Mouse (Mus musculus) liver, postnatal 0 days (tissue): Measurements from ENCODE around the gene Cdkn2c. TPM values are rescaled to one million over a fixed set of nuclear protein-coding genes. Genes with fewer than 3 reads are reported as not detected.

ENCODE experiments used
- ATAC-seq: fragments of 200-750 bp; cut with Nextera tagmentation; 2 replicates; pipeline ENCODE4 v1.8.0; 2017; ENCODE audit warnings: mild to moderate bottlenecking, moderate library complexity
- DNase-seq: peaks from one replicate; pipeline ENCODE4 v3.0.0-alpha.2; 2016
- H3K27ac ChIP-seq: fragments of 300-500 bp; sonication (generic); 2 replicates; pipeline ENCODE4 v1.5.1; 2014; ENCODE audit warnings: antibody characterized with exemption, moderate library complexity, mild to moderate bottlenecking, low read depth
- H3K27me3 ChIP-seq: fragments of 300-500 bp; sonication (generic); 2 replicates; pipeline ENCODE4 v1.6.1; 2014; ENCODE audit warnings: low read length, control low read depth, mixed read lengths; ENCODE audit not compliant: insufficient read depth
- H3K36me3 ChIP-seq: fragments of 300-500 bp; sonication (generic); replicated peaks from 2 replicates; pipeline ENCODE4 v1.6.1; 2014; ENCODE audit warnings: mild to moderate bottlenecking, control low read depth, low read length, moderate library complexity, mixed read lengths; ENCODE audit not compliant: insufficient read depth
- H3K4me1 ChIP-seq: fragments of 300-500 bp; sonication (generic); 2 replicates; pipeline ENCODE4 v1.6.1; 2014; ENCODE audit warnings: antibody characterized with exemption, mild to moderate bottlenecking, control low read depth; ENCODE audit not compliant: insufficient read depth
- H3K4me2 ChIP-seq: fragments of 300-500 bp; sonication (generic); 2 replicates; pipeline ENCODE4 v1.6.1; 2014; ENCODE audit warnings: low read depth, mild to moderate bottlenecking, low read length, moderate library complexity, mixed read lengths
- H3K4me3 ChIP-seq: fragments of 300-500 bp; sonication (generic); 2 replicates; pipeline ENCODE4 v1.5.1; 2014; ENCODE audit warnings: low read depth, low read length
- H3K9ac ChIP-seq: fragments of 300-500 bp; sonication (generic); replicated peaks from 2 replicates; pipeline ENCODE4 v1.6.1; 2014; ENCODE audit warnings: mild to moderate bottlenecking, moderate library complexity
- H3K9me3 ChIP-seq: fragments of 300-500 bp; sonication (generic); 2 replicates; pipeline ENCODE4 v1.6.1; 2016; ENCODE audit warnings: mild to moderate bottlenecking, control low read depth, low read length, mixed read lengths
- CTCF ChIP-seq: sonication (generic); IDR thresholded peaks from 2 replicates; pipeline ENCODE4 v1.5.1; 2016; ENCODE audit warnings: antibody characterized with exemption, low read depth
- EP300 ChIP-seq: IDR thresholded peaks from 2 replicates; pipeline ENCODE4 v1.6.1; 2016; ENCODE audit warnings: antibody characterized with exemption, low read depth, mild to moderate bottlenecking
- WGBS: fragments of 180-500 bp; shearing (Covaris S2); extraction: QIAGEN DNeasy Blood & Tissue Kit; methylation state at CpG from one replicate; pipeline ENCODE4 v1.1.7; 2014; ENCODE audit not compliant: insufficient replicate concordance; 5-methylcytosine and 5-hydroxymethylcytosine counted together
- polyA plus RNA-seq: library from polyadenylated mRNA; unstranded; fragments of >200 nt; fragmentation: Nextera tagmentation; extraction: Ambion mirVana; gene quantifications from 2 replicates; pipeline ENCODE4 v1.2.1, GENCODE M21; 2015

The Cdkn2c gene
- polyA plus RNA-seq, 1 experiment from 2014 or later = 11.1 TPM

GRCm38 (mm10) chr4:109654701-109655100 is 12.3 kb downstream of the Cdkn2c start:
- ATAC-seq = no peak
- Histone ChIP-seq H3K36me3 (no peaks in the 10 kb centered on the region), H3K27me3 (peaks cover 46% of the 10 kb centered on the region), H3K4me2 (no peak overlapping the region), H3K4me1 (peaks cover 5% of the 10 kb centered on the region), H3K9me3 (no peaks in the 10 kb centered on the region), H3K9ac (no peak overlapping the region), H3K4me3 (no peak overlapping the region), H3K27ac (no peak overlapping the region)
- TF ChIP-seq EP300 = no peak
- no peak for TF ChIP-seq CTCF
- DNase-seq = no peak
- 62% methylated on average over 2 of the region's 2 CpGs for WGBS

DNA sequence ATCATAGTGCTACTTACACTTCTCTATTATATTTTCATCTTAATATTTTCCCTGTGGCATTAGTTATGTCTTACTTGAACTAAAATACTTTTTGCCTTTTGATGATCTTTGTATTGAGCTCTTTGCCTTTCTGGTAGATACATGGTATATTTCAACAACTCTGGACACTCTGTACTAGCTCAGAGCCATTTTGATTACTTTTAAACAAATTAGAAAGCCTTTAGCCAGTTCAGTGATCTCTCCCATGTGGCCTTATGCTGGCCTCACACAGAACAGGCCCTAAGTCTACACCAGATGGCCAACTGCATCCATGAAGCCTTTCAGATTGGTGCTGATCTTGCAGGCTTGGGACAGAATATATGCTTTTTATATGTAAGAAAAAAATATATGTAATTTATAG is 13.7 kb downstream of the Cdkn2c start:
- Histone ChIP-seq H3K36me3 (no peaks in the 10 kb centered on the region), H3K9me3 (no peaks in the 10 kb centered on the region), H3K27ac (no peak overlapping the region), H3K4me3 (no peak overlapping the region), H3K9ac (no peak overlapping the region), H3K27me3 (peaks cover 35% of the 10 kb centered on the region), H3K4me2 (no peak overlapping the region), H3K4me1 (peaks cover 5% of the 10 kb centered on the region)
- ATAC-seq (no peak), DNase-seq (no peak)
- TF ChIP-seq CTCF (no peak), EP300 (no peak)

DNA sequence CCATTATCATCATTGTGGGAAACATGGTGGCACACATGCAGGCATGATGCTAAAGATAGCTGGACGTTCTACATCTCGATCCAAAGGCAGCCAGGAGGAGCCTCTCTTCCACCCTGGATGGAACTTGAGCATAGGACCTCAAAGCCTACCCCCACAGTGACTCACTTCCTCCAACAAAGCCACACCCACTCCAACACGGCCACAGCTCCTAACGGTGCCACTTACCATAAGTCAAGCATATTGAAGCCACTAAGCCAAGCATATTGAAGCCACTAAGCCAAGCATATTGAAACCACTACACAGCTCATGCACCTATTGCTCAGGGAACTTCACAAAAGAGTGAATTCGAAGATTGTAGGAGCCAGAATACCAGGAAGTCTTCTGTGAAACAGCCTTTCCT is 17.7 kb downstream of the Cdkn2c start:
- no peak overlapping the region for H3K4me2 ChIP-seq
- H3K9me3 ChIP-seq = no peaks in the 10 kb centered on the region
- ATAC-seq (no peak), DNase-seq (no peak)
- no peak for TF ChIP-seq EP300
- no peak for TF ChIP-seq CTCF
- no peak overlapping the region for H3K9ac ChIP-seq
- H3K4me3 ChIP-seq = no peak overlapping the region
- H3K4me1 ChIP-seq = no peaks in the 10 kb centered on the region
- H3K36me3 ChIP-seq = no peaks in the 10 kb centered on the region
- no peak overlapping the region for H3K27ac ChIP-seq
- 0 out of 2 replicates have a peak, but pooled peaks cover 2% of the 10 kb centered on the region for H3K27me3 ChIP-seq
- 62% methylated on average over 5 of the region's 5 CpGs for WGBS

DNA sequence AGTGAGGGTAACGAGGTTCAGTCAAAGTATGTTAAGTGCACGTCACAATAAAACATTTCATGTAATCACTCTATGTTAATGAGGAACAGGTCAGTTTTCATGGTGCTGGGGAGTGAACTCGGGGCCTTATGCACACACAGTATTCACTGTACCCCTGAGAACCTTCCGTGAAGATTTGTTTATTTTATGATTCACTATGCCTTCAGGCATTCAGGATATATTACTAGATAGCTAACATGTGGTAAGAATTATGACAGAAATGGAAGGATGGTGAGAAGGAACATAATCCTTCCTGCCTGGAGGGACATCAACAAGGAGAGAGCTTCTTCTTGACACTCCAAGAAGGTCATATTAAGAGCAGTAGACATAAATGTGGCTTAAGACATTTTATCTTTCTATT is 19.7 kb downstream of the Cdkn2c start:
- TF ChIP-seq CTCF (no peak), EP300 (no peak)
- H3K9ac ChIP-seq = no peak overlapping the region
- H3K27ac ChIP-seq = no peak overlapping the region
- no peaks in the 10 kb centered on the region for H3K4me1 ChIP-seq
- 68% methylated on average over 4 of the region's 4 CpGs for WGBS
- no peaks in the 10 kb centered on the region for H3K9me3 ChIP-seq
- no peaks in the 10 kb centered on the region for H3K27me3 ChIP-seq
- no peak for DNase-seq
- no peaks in the 10 kb centered on the region for H3K36me3 ChIP-seq
- H3K4me2 ChIP-seq = no peak overlapping the region
- ATAC-seq = no peak
- H3K4me3 ChIP-seq = no peak overlapping the region

DNA sequence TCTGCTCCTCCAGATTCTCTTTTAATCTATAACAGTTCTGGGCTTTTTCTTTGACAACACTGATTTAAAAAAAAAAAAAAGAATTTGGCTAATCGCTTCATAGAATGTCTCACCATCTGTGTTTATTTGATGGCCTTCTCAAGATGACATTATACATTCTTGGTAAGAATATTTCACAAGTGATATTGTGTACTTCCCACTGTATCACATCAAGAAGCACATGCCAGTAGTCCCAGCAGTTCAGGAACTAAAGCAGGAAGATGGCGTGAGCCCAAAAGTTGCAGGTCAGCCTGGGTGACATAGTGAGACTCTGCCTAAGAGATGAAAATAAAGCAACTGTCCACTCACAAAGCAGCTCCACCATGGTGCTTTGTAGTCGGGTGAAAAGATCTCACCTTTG is 25.5 kb downstream of the Cdkn2c start:
- Histone ChIP-seq H3K9ac (no peak overlapping the region), H3K9me3 (no peaks in the 10 kb centered on the region), H3K4me3 (no peak overlapping the region), H3K4me1 (peaks cover 2% of the 10 kb centered on the region; the same call in 1 of the 2 replicates), H3K27me3 (no peaks in the 10 kb centered on the region), H3K4me2 (no peak overlapping the region), H3K36me3 (no peaks in the 10 kb centered on the region), H3K27ac (no peak overlapping the region)
- 65% methylated on average over 3 of the region's 3 CpGs for WGBS
- DNase-seq (no peak), ATAC-seq (no peak)
- no peak for TF ChIP-seq CTCF
- TF ChIP-seq EP300 = no peak

- Histone ChIP-seq H3K4me3 (no peak overlapping the region), H3K27ac (no peak overlapping the region), H3K9me3 (no peaks in the 10 kb centered on the region), H3K27me3 (no peaks in the 10 kb centered on the region), H3K4me2 (no peak overlapping the region), H3K4me1 (peaks cover 2% of the 10 kb centered on the region; the same call in 1 of the 2 replicates), H3K36me3 (no peaks in the 10 kb centered on the region), H3K9ac (no peak overlapping the region)
- ATAC-seq (peak; percentile 48; the same call in 1 of the 2 replicates), DNase-seq (peak; percentile 47)
- no peak for TF ChIP-seq CTCF
- no peak for TF ChIP-seq EP300
- WGBS = 75% methylated on average over 7 of the region's 7 CpGs
Measured at GRCm38 (mm10) chr4:109640141-109640540, 26.8 kb downstream of the Cdkn2c start.

DNA sequence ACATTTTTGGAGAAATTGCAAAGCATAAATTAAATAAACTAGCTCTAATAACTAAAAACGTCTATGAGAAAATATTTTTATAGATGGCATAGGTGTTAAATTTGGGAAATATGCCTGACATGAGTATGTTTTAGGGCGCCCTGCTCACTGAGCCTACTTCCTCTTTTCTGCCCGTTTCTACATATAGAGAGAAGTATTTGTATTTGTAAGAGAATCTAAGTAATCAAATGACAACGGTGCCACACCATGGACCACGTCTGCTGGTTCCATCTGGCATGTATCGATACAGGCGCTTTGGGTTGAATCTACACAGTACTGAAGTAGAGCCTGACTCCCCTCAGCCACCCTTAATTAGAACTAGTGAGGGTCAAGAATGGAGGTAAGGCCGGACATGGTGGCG is 27.6 kb downstream of the Cdkn2c start:
- TF ChIP-seq EP300 (no peak), CTCF (no peak)
- H3K27ac ChIP-seq = no peak overlapping the region
- no peaks in the 10 kb centered on the region for H3K36me3 ChIP-seq
- no peak overlapping the region for H3K4me2 ChIP-seq
- H3K4me3 ChIP-seq = no peak overlapping the region
- no peak overlapping the region for H3K9ac ChIP-seq
- H3K4me1 ChIP-seq = peaks cover 2% of the 10 kb centered on the region; the same call in 1 of the 2 replicates
- H3K9me3 ChIP-seq = no peaks in the 10 kb centered on the region
- no peaks in the 10 kb centered on the region for H3K27me3 ChIP-seq
- ATAC-seq (no peak), DNase-seq (no peak)
- WGBS = 69% methylated on average over 9 of the region's 9 CpGs
